Mouse (Mus musculus) embryo, embryonic 11 days (tissue): Measurements from ENCODE around the gene Klrb1f.
A peak's percentile ranks its signal among the peaks of the same experiment; 100 is the strongest.
"Not testable (repeated sequence)": the region's sequence is repeated elsewhere in the genome, so short reads cannot be mapped to it uniquely, and the experiment has no call there.

Experiments used
- DNase-seq: peaks from one replicate; pipeline ENCODE4 v3.0.0-alpha.2; 2015

Klrb1f gene

GRCm38 (mm10) chr6:129045601-129046000 lies at the start of gene Klrb1f:
TSS of gene Klrb1f (plus strand) at chr6:129045901.
- no peak for DNase-seq

DNA sequence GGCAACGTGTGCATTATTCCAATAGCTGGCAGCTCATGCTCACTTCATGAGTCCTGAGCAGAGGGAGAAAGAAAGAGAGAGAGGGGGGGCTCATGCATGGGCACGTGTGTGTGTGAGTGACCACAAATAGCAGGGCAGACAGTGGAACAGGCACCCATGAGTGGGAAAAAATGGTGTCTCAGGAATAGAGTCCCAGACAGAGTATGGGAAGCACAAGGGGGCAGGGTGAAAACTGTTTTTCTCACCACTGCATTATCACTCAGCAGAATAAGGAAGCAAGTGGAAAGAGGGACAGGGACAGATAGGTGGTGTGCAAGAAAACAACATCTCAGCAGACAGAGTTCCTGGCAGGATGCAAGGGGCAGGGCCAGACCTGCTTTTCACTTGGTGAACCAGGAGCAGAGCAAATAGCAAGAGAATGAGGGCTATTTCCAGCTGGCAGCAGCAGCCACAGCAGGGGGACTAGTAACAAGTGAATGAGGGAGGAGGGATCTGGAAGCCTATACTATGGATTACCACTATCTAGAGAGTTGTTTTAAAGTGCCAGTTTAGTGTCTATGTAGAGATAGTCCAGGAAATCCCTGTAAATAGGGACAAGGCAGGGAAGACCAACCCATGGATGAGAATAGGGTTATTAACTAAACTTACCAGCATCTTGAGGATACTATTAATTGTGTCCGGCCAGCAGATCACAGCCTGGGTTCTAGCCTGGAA lies 49.5 kb upstream of the Klrb1f start:
- DNase-seq = no peak

DNA sequence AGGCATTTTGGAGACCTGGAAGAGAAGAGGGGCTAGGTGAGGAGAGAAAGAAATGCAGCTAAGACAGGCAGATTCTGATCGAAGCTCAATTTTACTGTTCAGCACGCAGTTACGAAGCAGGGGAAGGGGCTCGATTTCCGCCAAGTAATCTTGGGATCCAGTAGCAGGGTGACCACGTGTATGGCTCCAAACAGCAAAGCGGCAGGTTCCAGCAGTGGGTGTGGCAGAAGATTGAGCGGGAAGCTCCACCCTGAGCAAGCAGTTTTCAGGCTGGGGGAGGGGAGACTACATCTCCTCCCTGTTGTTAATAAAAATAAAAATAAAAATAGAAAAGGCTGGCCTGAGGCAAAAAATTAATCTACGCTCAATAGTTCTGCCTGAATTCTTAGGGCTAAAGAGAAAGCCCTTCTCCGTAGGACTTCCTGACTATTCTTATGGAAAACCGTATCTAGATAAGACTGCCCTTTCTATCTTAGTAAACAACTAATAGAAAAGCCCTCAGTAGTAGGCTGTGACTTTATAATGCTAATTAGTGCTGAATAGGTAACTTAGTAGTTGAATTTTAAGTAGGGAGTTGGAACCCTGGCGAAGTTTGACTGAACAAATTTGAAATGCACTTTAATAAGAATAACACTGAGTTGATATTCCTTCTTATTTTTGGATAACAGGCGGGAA lies 48.8 kb upstream of the Klrb1f start:
- no peak for DNase-seq

DNA sequence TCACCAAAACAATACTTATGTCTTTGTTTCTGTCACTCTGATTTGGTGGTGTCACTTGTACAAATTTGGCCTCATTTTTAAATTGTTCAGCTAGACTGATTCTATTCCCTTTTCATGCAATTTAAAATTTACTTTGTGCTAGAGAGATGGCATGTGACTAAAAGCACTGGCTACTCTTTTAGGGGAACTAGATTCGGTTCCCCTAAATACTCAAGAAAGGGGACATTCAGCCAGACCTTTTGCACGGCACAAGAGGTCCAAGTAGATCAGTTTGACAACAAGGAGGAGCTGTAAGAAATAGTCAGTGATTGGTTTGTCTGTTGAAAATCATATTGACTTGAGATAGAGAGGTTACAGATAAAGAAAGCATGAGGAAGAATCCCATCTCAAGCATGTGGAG lies 44.3 kb upstream of the Klrb1f start:
- DNase-seq = no peak

DNA sequence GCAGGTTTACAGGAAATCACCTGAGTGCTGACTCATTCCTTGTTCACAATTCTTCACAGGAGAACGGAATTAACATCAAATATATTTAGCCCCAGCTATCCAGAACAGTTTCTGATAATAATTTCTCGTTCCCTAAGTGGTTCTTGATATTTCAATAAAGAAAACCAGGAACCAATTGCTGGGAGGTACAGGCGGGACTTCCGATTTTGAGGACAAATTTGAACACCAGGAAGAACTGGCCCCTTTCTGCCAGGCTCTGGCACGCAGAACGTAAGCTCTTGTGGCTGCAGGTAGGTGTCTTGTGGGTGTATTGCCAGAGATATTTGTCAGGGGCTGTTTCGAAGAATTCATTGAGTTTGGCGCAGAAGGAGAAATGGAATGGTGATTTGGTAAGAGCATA lies 37.1 kb upstream of the Klrb1f start:
- DNase-seq = no peak

- DNase-seq = not testable (repeated sequence)
Observed at GRCm38 (mm10) chr6:129009846-129010504, 35.7 kb upstream of the Klrb1f start.

- no peak for DNase-seq
Observed at GRCm38 (mm10) chr6:129010505-129010873, 35.2 kb upstream of the Klrb1f start.

DNA sequence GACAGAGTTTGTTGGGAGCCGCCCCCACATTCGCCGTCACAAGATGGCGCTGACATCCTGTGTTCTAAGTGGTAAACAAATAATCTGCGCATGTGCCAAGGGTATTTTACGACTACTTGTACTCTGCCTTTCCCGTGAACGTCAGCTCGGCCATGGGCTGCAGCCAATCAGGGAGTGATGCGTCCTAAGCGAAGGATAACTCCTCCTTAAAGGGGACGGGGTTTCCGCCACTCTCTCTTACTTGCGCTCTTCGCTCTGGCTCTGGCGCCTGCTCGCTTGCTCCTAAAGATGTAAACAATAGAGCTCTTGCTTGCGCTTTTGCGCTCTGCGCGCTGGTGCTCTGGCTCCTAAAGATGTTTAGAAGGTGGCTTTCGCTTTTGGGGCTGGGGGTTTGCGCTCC lies 33.7 kb upstream of the Klrb1f start:
- DNase-seq = not testable (repeated sequence)

- DNase-seq = no peak
Observed at GRCm38 (mm10) chr6:129012966-129013365, 32.7 kb upstream of the Klrb1f start.

GRCm38 (mm10) chr6:129013762-129014276 lies 31.9 kb upstream of the Klrb1f start:
- DNase-seq = no peak

DNA sequence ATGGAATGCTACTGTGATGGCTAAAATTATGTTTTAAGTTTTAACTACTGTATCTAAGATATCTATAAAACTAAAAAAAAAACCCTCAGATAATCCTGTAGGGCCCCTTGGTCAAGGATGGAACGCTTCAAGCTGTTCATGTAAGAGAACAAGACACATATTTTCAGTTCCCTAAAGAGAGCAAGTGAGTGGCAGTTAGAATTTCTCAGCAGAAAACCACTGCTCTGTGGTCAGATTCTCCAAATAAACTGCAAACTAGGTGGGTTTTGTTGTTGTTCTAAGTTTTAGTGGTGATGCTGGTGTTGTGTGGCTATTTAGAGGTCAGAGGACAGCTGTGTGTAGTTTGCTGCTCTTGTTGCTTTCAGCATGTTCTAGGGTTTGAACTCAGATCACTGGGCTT lies 31.3 kb upstream of the Klrb1f start:
- DNase-seq = no peak

- DNase-seq = no peak
Observed at GRCm38 (mm10) chr6:129027451-129028248, 18.1 kb upstream of the Klrb1f start.

- no peak for DNase-seq
Observed at GRCm38 (mm10) chr6:129030175-129030824, 15.4 kb upstream of the Klrb1f start.

DNA sequence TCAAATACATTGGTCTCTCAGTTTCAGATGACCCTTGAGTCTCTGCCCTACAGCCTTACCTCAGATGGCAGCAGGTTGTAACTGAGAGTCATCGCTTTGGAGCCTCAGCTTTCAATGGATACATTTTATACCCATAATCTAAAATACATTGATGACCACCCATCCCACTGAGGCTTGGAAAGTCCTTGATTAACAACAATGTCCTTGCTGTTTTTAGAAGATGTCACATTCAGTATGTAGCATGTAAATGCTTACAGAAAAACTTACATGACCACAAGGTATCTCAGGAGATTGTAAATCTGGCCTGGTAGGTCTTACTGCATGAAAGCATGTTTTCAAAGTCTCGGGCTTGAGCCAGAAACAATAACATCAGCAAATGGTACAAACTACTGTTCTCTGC lies 14.7 kb upstream of the Klrb1f start:
- DNase-seq = no peak

DNA sequence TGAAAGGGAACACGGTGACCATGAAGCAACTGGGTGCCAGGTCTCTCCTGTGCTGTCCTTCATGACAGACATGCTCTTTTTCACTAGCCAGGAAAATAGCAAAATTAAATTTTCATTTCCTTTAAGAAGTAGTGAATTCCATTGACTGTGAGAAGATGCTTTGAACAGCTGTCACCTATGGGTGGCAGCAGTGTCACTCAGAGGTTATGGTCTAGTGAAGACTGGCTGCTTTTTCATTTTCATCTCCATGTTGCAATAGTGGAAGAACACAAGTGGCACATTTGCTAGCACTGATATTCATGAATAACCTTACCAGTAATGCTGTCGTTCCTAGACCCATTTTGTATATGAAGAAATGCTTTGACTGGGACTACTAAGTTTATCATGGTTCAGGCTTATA lies 12.3 kb upstream of the Klrb1f start:
- DNase-seq = no peak

DNA sequence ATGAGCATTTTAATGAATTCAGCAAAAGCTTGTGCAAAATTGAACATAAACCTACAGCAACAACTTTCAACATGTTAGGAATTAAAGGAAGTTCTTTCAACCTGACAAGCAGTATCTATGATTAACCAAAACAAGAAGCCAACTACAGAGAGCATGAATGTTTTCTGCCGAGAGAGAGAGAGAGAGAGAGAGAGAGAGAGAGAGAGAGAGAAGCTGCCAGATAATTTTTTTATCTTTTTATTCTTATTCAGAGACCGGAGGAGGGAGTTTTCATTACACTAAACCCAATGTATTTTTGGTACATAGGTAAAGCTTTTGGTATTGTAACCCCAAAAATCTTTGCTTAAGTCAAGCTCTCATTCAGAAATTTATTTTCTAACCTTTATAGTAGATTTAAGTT lies 10.7 kb upstream of the Klrb1f start:
- no peak for DNase-seq

DNA sequence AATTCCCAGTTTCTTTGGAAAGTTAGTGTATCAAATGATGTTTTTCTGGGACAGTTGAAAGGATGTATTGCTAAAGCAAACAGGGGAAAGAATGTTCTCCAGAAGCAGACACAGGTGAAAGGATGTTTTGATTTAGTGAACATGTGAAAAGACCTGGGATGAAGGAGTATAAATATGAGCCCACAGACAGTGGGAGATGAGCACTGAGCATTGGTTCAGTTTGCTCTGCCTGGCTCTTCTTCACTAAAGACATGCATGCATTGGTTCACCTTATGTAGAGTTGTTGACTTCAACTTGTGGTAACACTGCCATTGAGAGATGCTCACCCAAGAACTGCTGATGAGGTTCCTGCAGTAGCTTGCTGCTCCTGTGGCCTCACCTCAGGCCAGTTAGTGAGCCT lies 9.4 kb upstream of the Klrb1f start:
- DNase-seq = no peak

GRCm38 (mm10) chr6:129036890-129037463 lies 8.7 kb upstream of the Klrb1f start:
- DNase-seq = no peak

- DNase-seq = no peak
Observed at GRCm38 (mm10) chr6:129041470-129041869, 4.2 kb upstream of the Klrb1f start.

- no peak for DNase-seq
Observed at GRCm38 (mm10) chr6:129042470-129042869, 3.2 kb upstream of the Klrb1f start.

DNA sequence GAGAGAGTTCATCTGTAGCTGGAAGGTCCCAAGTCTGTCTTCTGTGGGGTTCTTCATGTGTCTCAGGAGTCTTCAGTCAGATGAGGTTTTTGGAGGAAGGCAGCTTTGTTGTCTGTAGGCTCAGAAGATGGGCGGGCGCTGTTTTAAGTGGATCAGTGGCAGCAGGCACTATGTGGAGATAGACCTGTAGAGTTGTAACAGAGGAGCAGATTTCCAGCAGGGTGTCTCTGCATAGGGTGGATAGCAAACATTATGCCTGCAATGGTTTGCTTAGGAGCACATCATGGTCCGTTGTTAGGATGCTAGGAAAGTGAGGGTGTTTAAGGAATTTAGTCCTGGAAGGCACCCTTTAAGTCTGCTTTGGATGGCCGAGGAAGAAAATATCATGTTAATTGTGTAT lies 2.7 kb downstream of the Klrb1f start:
- no peak for DNase-seq

DNA sequence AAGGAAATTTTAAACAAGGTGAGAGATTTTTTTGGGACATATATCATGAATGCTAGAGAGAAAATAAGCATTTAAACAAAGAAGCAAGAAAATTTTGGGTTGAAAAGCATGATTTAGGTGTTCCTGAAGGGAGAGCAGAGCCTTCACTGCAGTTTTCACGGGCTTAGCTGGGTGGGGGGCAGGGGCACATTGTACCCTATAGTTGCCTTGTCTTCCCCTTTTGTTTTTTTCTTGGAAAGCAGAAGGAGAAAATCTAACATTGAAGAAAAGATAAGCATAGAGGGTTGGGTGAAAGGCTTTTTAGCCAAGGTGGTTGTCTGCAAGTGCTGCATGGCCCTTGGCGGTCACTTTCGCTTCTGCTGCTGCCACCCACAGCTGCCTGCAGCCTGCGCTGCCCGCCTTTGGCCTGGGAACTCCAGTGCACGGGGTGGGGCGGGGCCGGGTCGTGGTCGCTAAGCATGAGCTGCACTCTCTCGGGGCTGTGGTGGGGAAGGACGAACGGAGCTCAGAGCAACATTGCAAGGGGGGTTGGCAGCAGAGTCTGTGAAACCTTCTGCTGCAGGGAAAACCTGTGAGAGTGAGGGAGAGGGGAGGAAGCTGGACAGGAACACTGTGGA lies 3.3 kb downstream of the Klrb1f start:
- peak; percentile 85 for DNase-seq
